Mouse (Mus musculus): ENCODE data around the gene Pde6h.
"Not testable (repeated sequence)": the region's sequence is repeated elsewhere in the genome, so short reads cannot be mapped to it uniquely, and the experiment has no call there.

The Pde6h gene

GRCm38 (mm10) chr6:136941051-136942021 lies 17.7 kb downstream of the Pde6h start, which contains the start of gene Arhgdib:
Gene Arhgdib (minus strand): TSS chr6:136941899.
- no peak for DNase-seq

- no peak for DNase-seq
Observed at GRCm38 (mm10) chr6:136942280-136942679, 18.6 kb downstream of the Pde6h start.

GRCm38 (mm10) chr6:136943392-136943791 lies 19.8 kb downstream of the Pde6h start:
- no peak for DNase-seq

GRCm38 (mm10) chr6:136944511-136944910 lies 20.9 kb downstream of the Pde6h start:
- no peak for DNase-seq

GRCm38 (mm10) chr6:136946241-136946640 lies 22.6 kb downstream of the Pde6h start:
- no peak for DNase-seq

- no peak for DNase-seq
Observed at GRCm38 (mm10) chr6:136946943-136947342, 23.3 kb downstream of the Pde6h start.

- DNase-seq = no peak
Observed at GRCm38 (mm10) chr6:136947716-136948115, 24.1 kb downstream of the Pde6h start.

GRCm38 (mm10) chr6:136950171-136950570 lies 26.5 kb downstream of the Pde6h start:
- no peak for DNase-seq

- DNase-seq = no peak
Observed at GRCm38 (mm10) chr6:136952930-136953329, 29.3 kb downstream of the Pde6h start.

GRCm38 (mm10) chr6:136954192-136954591 lies 30.6 kb downstream of the Pde6h start:
- DNase-seq = no peak

- no peak for DNase-seq
Observed at GRCm38 (mm10) chr6:136954715-136955114, 31.1 kb downstream of the Pde6h start.

GRCm38 (mm10) chr6:136955240-136955639 lies 31.6 kb downstream of the Pde6h start:
- DNase-seq = no peak

GRCm38 (mm10) chr6:136957062-136957461 lies 33.4 kb downstream of the Pde6h start:
- no peak for DNase-seq

GRCm38 (mm10) chr6:136959131-136959530 lies 35.5 kb downstream of the Pde6h start:
- DNase-seq = no peak

GRCm38 (mm10) chr6:136962957-136963356 lies 39.3 kb downstream of the Pde6h start:
- no peak for DNase-seq

GRCm38 (mm10) chr6:136964609-136965510 lies 41.2 kb downstream of the Pde6h start:
- no peak for DNase-seq

GRCm38 (mm10) chr6:136965912-136966311 lies 42.3 kb downstream of the Pde6h start:
- DNase-seq = no peak

GRCm38 (mm10) chr6:136967466-136967865 lies 43.8 kb downstream of the Pde6h start:
- DNase-seq = no peak

- DNase-seq = not testable (repeated sequence)
Observed at GRCm38 (mm10) chr6:136968877-136969276, 45.2 kb downstream of the Pde6h start.

GRCm38 (mm10) chr6:136979274-136980082 lies 55.8 kb downstream of the Pde6h start:
- DNase-seq = no peak

- no peak for DNase-seq
Observed at GRCm38 (mm10) chr6:136980331-136980746, 56.7 kb downstream of the Pde6h start.

- DNase-seq = no peak
Observed at GRCm38 (mm10) chr6:136982581-136982980, 58.9 kb downstream of the Pde6h start.
